14 mouse cellular contexts compared by ENCODE assay signal in the genomic region with DNA sequence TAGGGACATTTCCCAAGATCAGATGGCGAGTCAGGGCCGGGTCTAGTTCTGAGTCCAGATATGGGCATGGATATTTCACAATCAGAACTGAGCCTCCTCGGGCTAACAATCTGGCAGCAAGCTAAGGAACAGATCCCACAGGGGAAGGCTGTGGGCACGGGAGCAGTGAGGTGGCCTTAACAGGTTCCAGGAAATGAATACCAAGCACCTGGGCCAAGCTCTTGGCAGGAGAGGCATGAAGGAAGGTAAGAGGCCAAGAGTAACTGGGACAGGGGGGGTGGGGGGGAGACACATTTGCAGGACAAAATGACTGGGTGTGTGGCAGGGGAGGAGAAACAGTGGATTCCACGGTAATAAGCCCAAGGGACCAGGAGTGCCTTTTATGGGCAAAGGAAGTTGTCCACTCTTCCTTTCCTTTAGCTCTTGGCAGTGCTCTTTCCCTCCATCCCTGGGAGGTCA.
DNase-seq lines count a peak whose midpoint lies in the region; ATAC-seq lines count a peak whose summit lies in the region.
"Had no signal": no experiment of that assay in that cellular context is flagged by ENCODE, and none has a peak within 500 bp of the region (broad histone marks: within the 10 kb centered on the region; RNA-seq: fewer than 3 reads in every experiment).

No protein-coding gene starts in this region.

- H3K4me3 ChIP-seq in kidney, embryonic 14.5 days (ENCODE audit: low read length) = no peak overlapping the region
- H3K4me3 ChIP-seq: embryonic facial prominence, embryonic 15.5 days; liver, embryonic 15.5 days; midbrain, embryonic 12.5 days; neural tube, embryonic 13.5 days had no signal

- H3K36me3 ChIP-seq in kidney, embryonic 14.5 days (ENCODE audit: control insufficient read depth, insufficient read depth, low read length) = no peaks in the 10 kb centered on the region
- H3K36me3 ChIP-seq: embryonic facial prominence, embryonic 15.5 days; liver, embryonic 15.5 days; midbrain, embryonic 12.5 days; neural tube, embryonic 13.5 days had no signal

- intact Hi-C loops in gastrocnemius, postnatal 14 days (cut with DNase I; ENCODE audit: low total_unique reads) = no loop called here

- no peaks in the 10 kb centered on the region for H3K9me3 ChIP-seq in kidney, embryonic 14.5 days (ENCODE audit: control insufficient read depth, low read length)
- H3K9me3 ChIP-seq: embryonic facial prominence, embryonic 15.5 days; liver, embryonic 15.5 days; midbrain, embryonic 12.5 days had no signal

- H3K27ac ChIP-seq in kidney, embryonic 14.5 days (ENCODE audit: low read depth, low read length) = no peak overlapping the region
- H3K27ac ChIP-seq: embryonic facial prominence, embryonic 15.5 days; liver, embryonic 15.5 days; midbrain, embryonic 12.5 days; neural tube, embryonic 13.5 days had no signal

- H3K27me3 ChIP-seq in kidney, embryonic 14.5 days (ENCODE audit: control insufficient read depth, insufficient read depth, low read length) = no peaks in the 10 kb centered on the region
- H3K27me3 ChIP-seq: embryonic facial prominence, embryonic 15.5 days; liver, embryonic 15.5 days; midbrain, embryonic 12.5 days; neural tube, embryonic 13.5 days had no signal

- H3K4me1 ChIP-seq in kidney, embryonic 14.5 days (ENCODE audit: control insufficient read depth, insufficient read depth, low read length) = no peaks in the 10 kb centered on the region
- H3K4me1 ChIP-seq: embryonic facial prominence, embryonic 15.5 days; liver, embryonic 15.5 days; midbrain, embryonic 12.5 days; neural tube, embryonic 13.5 days had no signal

- no peak overlapping the region for H3K4me2 ChIP-seq in kidney, embryonic 14.5 days (replicated peaks; ENCODE audit: low read depth, low read length)
- H3K4me2 ChIP-seq: embryonic facial prominence, embryonic 15.5 days; liver, embryonic 15.5 days; midbrain, embryonic 12.5 days; neural tube, embryonic 13.5 days had no signal

- no peak for ATAC-seq in kidney, embryonic 14.5 days (ENCODE audit: low FRiP score, low TSS enrichment)
- no peak for ATAC-seq in erythroblast, adult 5-6 weeks (replicated peaks; ENCODE audit: low FRiP score, poor library complexity, severe bottlenecking)

- WGBS in kidney, embryonic 14.5 days = 71% methylated on average over 5 of the region's 5 CpGs

- H3K9ac ChIP-seq in kidney, embryonic 14.5 days (ENCODE audit: low read depth, low read length) = no peak overlapping the region
- H3K9ac ChIP-seq: embryonic facial prominence, embryonic 15.5 days; liver, embryonic 15.5 days; midbrain, embryonic 12.5 days; neural tube, embryonic 13.5 days had no signal

- peak; percentile 3 for DNase-seq in kidney, adult 9 months
- peak; percentile 62 for DNase-seq in NIH3T3 (ENCODE audit: low read depth)
- peak; percentile 90 for DNase-seq in cerebellum, adult 11-12 months
- DNase-seq in gastrocnemius, postnatal 14 days = peak; percentile 10
- DNase-seq in layer of hippocampus, postnatal 25 days (ENCODE audit: extremely low spot score in 1 of 2, low spot score in 1 of 2) = no peak
- DNase-seq in testis, postnatal 14 days (ENCODE audit: low spot score) = no peak
- DNase-seq: right cerebral cortex, adult 18-20 months; thymus, adult 2 months had no signal

Comparison
In these comparisons a context has a peak if more than half of its experiments do, and no peak if none do; other contexts are left out.
1. DNase-seq: peak in kidney, adult 9 months (single experiment), NIH3T3 (single experiment), cerebellum, adult 11-12 months (single experiment) and gastrocnemius, postnatal 14 days (single experiment); none in layer of hippocampus, postnatal 25 days (0 of 2) and testis, postnatal 14 days (single experiment).